Mouse (Mus musculus) liver, embryonic 12.5 days (tissue): ENCODE data around the gene Ndufaf7. TPM values are rescaled to one million over a fixed set of nuclear protein-coding genes. Genes with fewer than 3 reads are reported as not detected.
A peak's percentile ranks its signal among the peaks of the same experiment; 100 is the strongest.

Source experiments
- ATAC-seq: fragments of 200-750 bp; cut with Nextera tagmentation; 2 replicates; pipeline ENCODE4 v1.8.0; 2017; ENCODE audit warnings: moderate number of reproducible peaks, mild to moderate bottlenecking, moderate library complexity
- H3K27ac ChIP-seq: fragments of 300-500 bp; sonication (generic); 2 replicates; pipeline ENCODE4 v1.5.1; 2016; ENCODE audit warnings: mild to moderate bottlenecking
- H3K27me3 ChIP-seq: fragments of 300-500 bp; sonication (generic); replicated peaks from 2 replicates; pipeline ENCODE4 v1.6.1; 2016; ENCODE audit warnings: mild to moderate bottlenecking, moderate library complexity
- H3K36me3 ChIP-seq: fragments of 300-500 bp; sonication (generic); 2 replicates; pipeline ENCODE4 v1.6.1; 2016; ENCODE audit warnings: mild to moderate bottlenecking, moderate library complexity
- H3K4me1 ChIP-seq: fragments of 300-500 bp; sonication (generic); 2 replicates; pipeline ENCODE4 v1.6.1; 2016
- H3K4me2 ChIP-seq: fragments of 300-500 bp; sonication (generic); 2 replicates; pipeline ENCODE4 v1.6.1; 2016; ENCODE audit warnings: mild to moderate bottlenecking, moderate library complexity
- H3K4me3 ChIP-seq: fragments of 300-500 bp; sonication (generic); 2 replicates; pipeline ENCODE4 v1.5.1; 2016; ENCODE audit warnings: mild to moderate bottlenecking, moderate library complexity
- H3K9ac ChIP-seq: fragments of 300-500 bp; sonication (generic); 2 replicates; pipeline ENCODE4 v1.6.1; 2016; ENCODE audit warnings: mild to moderate bottlenecking, moderate library complexity
- H3K9me3 ChIP-seq: fragments of 300-500 bp; sonication (generic); replicated peaks from 2 replicates; pipeline ENCODE4 v1.6.1; 2016; ENCODE audit warnings: mild to moderate bottlenecking, moderate library complexity
- WGBS: fragments of 180-500 bp; shearing (Covaris S2); methylation state at CpG from one replicate; pipeline ENCODE4 v1.1.7; 2016; ENCODE audit not compliant: insufficient replicate concordance; 5-methylcytosine and 5-hydroxymethylcytosine counted together
- polyA plus RNA-seq: library from polyadenylated mRNA; unstranded; fragments of >200 nt; fragmentation: Nextera tagmentation; extraction: Ambion mirVana; gene quantifications from 2 replicates; pipeline ENCODE4 v1.2.1, GENCODE M21; 2016

Ndufaf7 gene
- polyA plus RNA-seq, 1 experiment from 2014 or later = 41.8 TPM

GRCm38 (mm10) chr17:78966092-78966883 lies 29.4 kb downstream of the Ndufaf7 start:
- no peaks in the 10 kb centered on the region for H3K27me3 ChIP-seq
- ATAC-seq = no peak
- peaks cover 40% of the 10 kb centered on the region for H3K36me3 ChIP-seq
- H3K27ac ChIP-seq = no peak overlapping the region
- H3K9ac ChIP-seq = no peak overlapping the region
- H3K9me3 ChIP-seq = no peaks in the 10 kb centered on the region
- WGBS = 80% methylated on average over 11 of the region's 11 CpGs
- H3K4me3 ChIP-seq = no peak overlapping the region
- no peaks in the 10 kb centered on the region for H3K4me1 ChIP-seq
- no peak overlapping the region for H3K4me2 ChIP-seq

- ATAC-seq = no peak
- H3K27me3 ChIP-seq = no peaks in the 10 kb centered on the region
- H3K27ac ChIP-seq = no peak overlapping the region
- no peak overlapping the region for H3K4me3 ChIP-seq
- H3K36me3 ChIP-seq = peaks cover 33% of the 10 kb centered on the region
- no peaks in the 10 kb centered on the region for H3K4me1 ChIP-seq
- no peak overlapping the region for H3K9ac ChIP-seq
- 72% methylated on average over 3 of the region's 3 CpGs for WGBS
- no peaks in the 10 kb centered on the region for H3K9me3 ChIP-seq
- H3K4me2 ChIP-seq = no peak overlapping the region
Measured at GRCm38 (mm10) chr17:78968500-78968899, 31.6 kb downstream of the Ndufaf7 start.

GRCm38 (mm10) chr17:78983166-78983565 lies 46.2 kb downstream of the Ndufaf7 start:
- H3K27ac ChIP-seq = no peak overlapping the region
- H3K27me3 ChIP-seq = no peaks in the 10 kb centered on the region
- H3K4me1 ChIP-seq = no peaks in the 10 kb centered on the region
- ATAC-seq = no peak
- WGBS = 85% methylated on average over 8 of the region's 8 CpGs
- H3K36me3 ChIP-seq = peaks cover 30% of the 10 kb centered on the region
- no peak overlapping the region for H3K4me2 ChIP-seq
- H3K9me3 ChIP-seq = no peaks in the 10 kb centered on the region
- H3K9ac ChIP-seq = no peak overlapping the region
- no peak overlapping the region for H3K4me3 ChIP-seq

GRCm38 (mm10) chr17:78983736-78984135 lies 46.8 kb downstream of the Ndufaf7 start:
- Histone ChIP-seq H3K9ac (no peak overlapping the region), H3K9me3 (no peaks in the 10 kb centered on the region), H3K4me1 (no peaks in the 10 kb centered on the region), H3K36me3 (peaks cover 30% of the 10 kb centered on the region), H3K27ac (no peak overlapping the region), H3K4me2 (no peak overlapping the region), H3K27me3 (no peaks in the 10 kb centered on the region), H3K4me3 (no peak overlapping the region)
- 84% methylated on average over 3 of the region's 3 CpGs for WGBS
- no peak for ATAC-seq

- H3K4me3 ChIP-seq = no peak overlapping the region
- no peaks in the 10 kb centered on the region for H3K9me3 ChIP-seq
- ATAC-seq = no peak
- H3K9ac ChIP-seq = no peak overlapping the region
- no peak overlapping the region for H3K4me2 ChIP-seq
- no peak overlapping the region for H3K27ac ChIP-seq
- H3K4me1 ChIP-seq = peaks cover 8% of the 10 kb centered on the region
- 61% methylated on average over 8 of the region's 8 CpGs for WGBS
- no peaks in the 10 kb centered on the region for H3K27me3 ChIP-seq
- H3K36me3 ChIP-seq = peaks cover 5% of the 10 kb centered on the region; the same call in 1 of the 2 replicates
Measured at GRCm38 (mm10) chr17:78989015-78989414, 52.1 kb downstream of the Ndufaf7 start.

GRCm38 (mm10) chr17:78991549-78991948 lies 54.6 kb downstream of the Ndufaf7 start:
- 78% methylated on average over 2 of the region's 2 CpGs for WGBS
- no peak for ATAC-seq
- no peaks in the 10 kb centered on the region for H3K27me3 ChIP-seq
- no peak overlapping the region for H3K27ac ChIP-seq
- no peaks in the 10 kb centered on the region for H3K9me3 ChIP-seq
- H3K4me2 ChIP-seq = no peak overlapping the region
- no peak overlapping the region for H3K4me3 ChIP-seq
- no peak overlapping the region for H3K9ac ChIP-seq
- peaks cover 8% of the 10 kb centered on the region for H3K4me1 ChIP-seq
- no peaks in the 10 kb centered on the region for H3K36me3 ChIP-seq

- Histone ChIP-seq H3K27me3 (no peaks in the 10 kb centered on the region), H3K9me3 (no peaks in the 10 kb centered on the region), H3K4me2 (no peak overlapping the region), H3K36me3 (no peaks in the 10 kb centered on the region), H3K4me3 (no peak overlapping the region), H3K4me1 (peaks cover 8% of the 10 kb centered on the region), H3K9ac (no peak overlapping the region), H3K27ac (0 out of 2 replicates have a peak overlapping the region, but pooled peaks have one; percentile 6)
- 39% methylated on average over 9 of the region's 9 CpGs for WGBS
- peak; percentile 32; the same call in 1 of the 2 replicates for ATAC-seq
Measured at GRCm38 (mm10) chr17:78992303-78993027, 55.5 kb downstream of the Ndufaf7 start.

GRCm38 (mm10) chr17:78993670-78994069 lies 56.7 kb downstream of the Ndufaf7 start:
- H3K4me1 ChIP-seq = peaks cover 8% of the 10 kb centered on the region
- H3K27ac ChIP-seq = no peak overlapping the region
- H3K27me3 ChIP-seq = no peaks in the 10 kb centered on the region
- H3K4me2 ChIP-seq = no peak overlapping the region
- H3K4me3 ChIP-seq = no peak overlapping the region
- no peaks in the 10 kb centered on the region for H3K36me3 ChIP-seq
- H3K9me3 ChIP-seq = no peaks in the 10 kb centered on the region
- ATAC-seq = no peak
- 66% methylated on average over 2 of the region's 2 CpGs for WGBS
- no peak overlapping the region for H3K9ac ChIP-seq

GRCm38 (mm10) chr17:78994382-78994781 lies 57.4 kb downstream of the Ndufaf7 start:
- no peaks in the 10 kb centered on the region for H3K36me3 ChIP-seq
- no peaks in the 10 kb centered on the region for H3K9me3 ChIP-seq
- H3K4me1 ChIP-seq = peaks cover 8% of the 10 kb centered on the region
- H3K27ac ChIP-seq = no peak overlapping the region
- WGBS = 82% methylated on average over 8 of the region's 8 CpGs
- no peak overlapping the region for H3K4me3 ChIP-seq
- no peak overlapping the region for H3K4me2 ChIP-seq
- H3K27me3 ChIP-seq = no peaks in the 10 kb centered on the region
- ATAC-seq = no peak
- no peak overlapping the region for H3K9ac ChIP-seq

GRCm38 (mm10) chr17:78994931-78995820 lies 58.2 kb downstream of the Ndufaf7 start:
- Histone ChIP-seq H3K4me1 (peaks cover 14% of the 10 kb centered on the region), H3K4me2 (no peak overlapping the region), H3K27me3 (no peaks in the 10 kb centered on the region), H3K4me3 (no peak overlapping the region), H3K9ac (no peak overlapping the region), H3K36me3 (no peaks in the 10 kb centered on the region), H3K27ac (no peak overlapping the region), H3K9me3 (no peaks in the 10 kb centered on the region)
- WGBS = 60% methylated on average over 9 of the region's 9 CpGs
- no peak for ATAC-seq
